Mouse (Mus musculus) heart, adult 2 months (tissue): Measurements from ENCODE around the gene Chst3.

Experiments
- CTCF ChIP-seq: fragments of 200-600 bp; IDR thresholded peaks from 2 replicates; pipeline ENCODE4 v1.8.1; 2022; ENCODE audit warnings: antibody characterized with exemption, mild to moderate bottlenecking, moderate library complexity
- EP300 ChIP-seq: fragments of 200-500 bp; IDR thresholded peaks from 2 replicates; pipeline ENCODE4 v1.6.1; 2011; ENCODE audit warnings: low read depth, low read length, control low read depth; ENCODE audit not compliant: insufficient read depth
- POLR2A ChIP-seq: fragments of 200-500 bp; IDR thresholded peaks from 2 replicates; pipeline ENCODE4 v1.6.1; 2011; ENCODE audit warnings: mild to moderate bottlenecking, low read depth, low read length, control low read depth; ENCODE audit not compliant: insufficient read depth

GRCm38 (mm10) chr10:60140751-60141150 lies 78.3 kb downstream of the Chst3 start:
- TF ChIP-seq EP300 = no peak
- TF ChIP-seq POLR2A = no peak
- TF ChIP-seq CTCF = no peak
